Mouse (Mus musculus) neutrophil, adult 59 days (primary cell): ENCODE results near the gene Wee1. TPM values are rescaled to one million over a fixed set of nuclear protein-coding genes. Genes with fewer than 3 reads are reported as not detected.

Experiments
- total RNA-seq, 2 experiments: library from RNA; stranded (reverse); gene quantifications; 1 replicate in 1 of 2; 2 replicates in 1 of 2; pipeline ENCODE4 v1.2.4; 2023

Gene Wee1
- 10 to 100 TPM; 13.8 to 15.1 TPM for total RNA-seq

DNA sequence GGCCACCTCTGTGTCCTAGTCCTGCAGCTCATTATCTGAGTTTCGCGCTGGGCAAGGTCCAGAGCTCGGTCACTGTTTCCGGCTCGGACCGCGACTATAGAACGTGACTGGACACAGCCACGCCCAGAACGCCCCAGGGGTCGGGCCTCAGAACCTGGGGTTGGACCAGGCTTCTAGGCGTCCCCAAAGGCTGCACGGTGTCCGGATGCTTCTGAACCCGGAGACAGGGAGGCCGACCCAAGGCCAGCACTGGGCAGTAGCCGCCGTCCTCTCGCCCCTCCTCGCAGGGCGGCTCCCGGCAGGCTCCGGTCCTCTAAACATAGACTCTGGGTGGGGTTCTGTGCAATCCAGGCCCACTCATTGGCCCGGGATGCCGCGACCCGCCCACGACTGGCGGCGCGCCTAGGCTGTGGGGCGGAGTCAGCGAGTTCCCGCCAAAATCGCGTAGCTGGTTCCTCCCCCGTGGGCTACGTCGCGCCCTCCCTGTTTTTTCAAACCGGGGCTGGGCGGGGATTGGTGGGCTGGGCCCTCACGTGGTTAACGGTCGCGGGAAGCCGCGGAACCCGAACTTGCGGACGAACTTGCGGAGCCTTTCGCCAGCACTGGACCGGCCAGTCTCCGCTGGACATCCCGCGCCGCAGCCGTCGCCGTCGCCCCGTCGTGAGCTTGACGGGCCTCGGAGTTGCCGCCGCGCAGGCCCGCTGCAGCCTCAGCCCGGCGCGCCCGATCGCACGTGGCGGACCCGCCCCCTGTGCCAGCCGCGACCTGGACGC lies at the start of gene Wee1:
TSS of gene Wee1 (plus strand) at position 531 of the 773 bp plus-strand sequence.

Other genes starting within 250 kb of the Wee1 start
- 100 to 1,000 TPM; 231 to 244 TPM for gene Dennd5a, start 161.6 kb upstream of the Wee1 start, total RNA-seq
- 10 to 100 TPM; 54.2 TPM for gene Tmem41b, start 135.1 kb upstream of the Wee1 start, total RNA-seq
- 10 to 100 TPM; 41.5 to 48.8 TPM for gene Ipo7, start 103.8 kb upstream of the Wee1 start, total RNA-seq
- 10 to 100 TPM; 24.1 to 26.0 TPM for gene Zfp143, start 60.8 kb upstream of the Wee1 start, total RNA-seq
- 10 to 100 TPM; 25.4 to 36.4 TPM for gene Swap70, start 99.7 kb downstream of the Wee1 start, total RNA-seq